Comparison of ENCODE assay signal across 15 mouse cellular contexts in the genomic region with DNA sequence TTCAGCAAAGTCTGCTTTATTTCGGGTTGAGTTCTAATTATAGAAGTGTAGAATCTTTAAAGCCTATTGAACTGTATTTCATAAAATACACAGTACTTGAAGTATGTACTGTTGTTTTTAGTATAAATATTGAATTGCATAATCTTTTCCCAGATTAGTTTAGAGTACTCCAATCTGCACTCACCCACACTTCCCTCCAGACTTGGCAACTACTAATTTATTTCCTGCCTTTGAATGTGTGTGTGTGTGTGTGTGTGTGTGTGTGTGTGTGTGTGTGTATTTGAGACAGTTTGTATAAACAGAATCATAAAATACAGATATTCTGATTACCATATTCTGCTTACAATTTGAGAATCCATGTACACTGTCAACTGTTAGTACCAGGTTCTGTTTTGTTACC.
"Had no signal": no experiment of that assay in that cellular context is flagged by ENCODE, and none has a peak within 500 bp of the region (broad histone marks: within the 10 kb centered on the region; RNA-seq: fewer than 3 reads in every experiment).

No protein-coding gene starts in this region.

- H3K36me3 ChIP-seq: limb, embryonic 12.5 days; liver, embryonic 13.5 days; midbrain, embryonic 13.5 days had no signal

- H3K4me1 ChIP-seq: limb, embryonic 12.5 days; liver, embryonic 13.5 days had no signal

- H3K9me3 ChIP-seq: limb, embryonic 12.5 days; liver, embryonic 13.5 days; midbrain, embryonic 13.5 days had no signal

- H3K4me3 ChIP-seq: limb, embryonic 12.5 days; liver, embryonic 13.5 days; midbrain, embryonic 13.5 days had no signal

- DNase-seq: kidney, adult 9 months; kidney, postnatal 10 days; kidney, postnatal 4 days; liver; liver, embryonic 13.5 days; liver, postnatal 0 days; right cerebral cortex, adult 18-20 months; right cerebral cortex, postnatal 4 days; spleen, adult 18-20 months; thymus, adult 18-20 months; thymus, postnatal 14 days had no signal

- H3K4me2 ChIP-seq: hindbrain, embryonic 14.5 days; limb, embryonic 12.5 days; liver, embryonic 13.5 days; midbrain, embryonic 13.5 days had no signal

- H3K27ac ChIP-seq: hindbrain, embryonic 14.5 days; limb, embryonic 12.5 days; liver, embryonic 13.5 days; midbrain, embryonic 13.5 days had no signal

- ATAC-seq: intestine, postnatal 0 days; liver, postnatal 0 days; midbrain, embryonic 13.5 days had no signal

- H3K27me3 ChIP-seq: limb, embryonic 12.5 days; liver, embryonic 13.5 days; midbrain, embryonic 13.5 days had no signal

- H3K9ac ChIP-seq: hindbrain, embryonic 14.5 days; limb, embryonic 12.5 days; liver, embryonic 13.5 days; liver, postnatal 0 days; midbrain, embryonic 13.5 days had no signal
